Mouse (Mus musculus): ENCODE measurements around the gene Zfp512b. TPM values are rescaled to one million over a fixed set of nuclear protein-coding genes. Genes with fewer than 3 reads are reported as not detected.

The Zfp512b gene
- polyA plus RNA-seq, 1 experiment: 142 TPM

GRCm38 (mm10) chr2:181541761-181542380 is 50.7 kb downstream of the Zfp512b start:
- TF ChIP-seq POLR2A (IDR thresholded peaks at IDR 0.05; ENCODE audit: borderline replicate concordance, extremely low read depth, insufficient read depth, insufficient read length, poor library complexity, severe bottlenecking): no peak
- no peak for TF ChIP-seq CTCF (IDR thresholded peaks at IDR 0.05; ENCODE audit: borderline replicate concordance, extremely low read depth, insufficient read depth, insufficient read length)
- no peak for DNase-seq (ENCODE audit: low read depth)

- peak; percentile 79 for DNase-seq (ENCODE audit: low read depth)
- no peak for TF ChIP-seq CTCF (IDR thresholded peaks at IDR 0.05; ENCODE audit: borderline replicate concordance, extremely low read depth, insufficient read depth, insufficient read length)
- TF ChIP-seq POLR2A (IDR thresholded peaks at IDR 0.05; ENCODE audit: borderline replicate concordance, extremely low read depth, insufficient read depth, insufficient read length, poor library complexity, severe bottlenecking): no peak
Observed at GRCm38 (mm10) chr2:181537444-181538047, 55.1 kb downstream of the Zfp512b start.

- DNase-seq (ENCODE audit: low read depth): no peak
- TF ChIP-seq CTCF (IDR thresholded peaks at IDR 0.05; ENCODE audit: borderline replicate concordance, extremely low read depth, insufficient read depth, insufficient read length) (no peak), POLR2A (IDR thresholded peaks at IDR 0.05; ENCODE audit: borderline replicate concordance, extremely low read depth, insufficient read depth, insufficient read length, poor library complexity, severe bottlenecking) (no peak)
Observed at GRCm38 (mm10) chr2:181536410-181536809, 56.2 kb downstream of the Zfp512b start.

GRCm38 (mm10) chr2:181532589-181532988 is 60.0 kb downstream of the Zfp512b start:
- TF ChIP-seq POLR2A (IDR thresholded peaks at IDR 0.05; ENCODE audit: borderline replicate concordance, extremely low read depth, insufficient read depth, insufficient read length, poor library complexity, severe bottlenecking): no peak
- no peak for DNase-seq (ENCODE audit: low read depth)

Other genes starting within 250 kb of the Zfp512b start
- gene Zgpat, start 227.9 kb downstream of the Zfp512b start, polyA plus RNA-seq (2012; rRNA removed): 117 and 126 TPM in 2 replicates
- gene Arfrp1, start 227.4 kb downstream of the Zfp512b start, polyA plus RNA-seq (2012; rRNA removed): 92.9 and 110 TPM in 2 replicates
- gene Lime1, start 212.7 kb downstream of the Zfp512b start, polyA plus RNA-seq (2012; rRNA removed): 98.7 and 147 TPM in 2 replicates
- gene Zbtb46, start 133.4 kb downstream of the Zfp512b start, polyA plus RNA-seq (2012; rRNA removed): 12.1 and 18.4 TPM in 2 replicates
- gene Abhd16b, start 99.6 kb downstream of the Zfp512b start, polyA plus RNA-seq (2012; rRNA removed): not detected in 2 replicates
- 94.9 and 118 TPM in 2 replicates for gene Tpd52l2, start 95.7 kb downstream of the Zfp512b start, polyA plus RNA-seq (2012; rRNA removed)
- 152 and 190 TPM in 2 replicates for gene Dnajc5, start 72.3 kb downstream of the Zfp512b start, polyA plus RNA-seq (2012; rRNA removed)
- gene Uckl1, start 7.9 kb downstream of the Zfp512b start, polyA plus RNA-seq (2012; rRNA removed): 125 and 204 TPM in 2 replicates
- gene Prpf6, start 935 bp downstream of the Zfp512b start, polyA plus RNA-seq (2012; rRNA removed): 30.9 and 44.4 TPM in 2 replicates
- 161 and 163 TPM in 2 replicates for gene Samd10, start 6.4 kb upstream of the Zfp512b start, polyA plus RNA-seq (2012; rRNA removed)
- gene Gm29797, start 64.2 kb upstream of the Zfp512b start, polyA plus RNA-seq (2012; rRNA removed): 0.10 and 0.27 TPM in 2 replicates
- gene Sox18, start 78.8 kb upstream of the Zfp512b start, polyA plus RNA-seq (2012; rRNA removed): 26.8 and 31.6 TPM in 2 replicates
- 55.9 and 82.2 TPM in 2 replicates for gene Tcea2, start 87.5 kb upstream of the Zfp512b start, polyA plus RNA-seq (2012; rRNA removed)
- 75.9 and 87.7 TPM in 2 replicates for gene Rgs19, start 101.2 kb upstream of the Zfp512b start, polyA plus RNA-seq (2012; rRNA removed)
- not detected in 2 replicates for gene Lkaaear1, start 105.6 kb upstream of the Zfp512b start, polyA plus RNA-seq (2012; rRNA removed)
- gene Oprl1, start 122.2 kb upstream of the Zfp512b start, polyA plus RNA-seq (2012; rRNA removed): 91.7 and 102 TPM in 2 replicates
- gene Myt1, start 170.5 kb upstream of the Zfp512b start, polyA plus RNA-seq (2012; rRNA removed): 65.4 and 69.4 TPM in 2 replicates
- gene Pcmtd2, start 245.1 kb upstream of the Zfp512b start, polyA plus RNA-seq (2012; rRNA removed): 47.2 and 50.9 TPM in 2 replicates